In the genomic region with DNA sequence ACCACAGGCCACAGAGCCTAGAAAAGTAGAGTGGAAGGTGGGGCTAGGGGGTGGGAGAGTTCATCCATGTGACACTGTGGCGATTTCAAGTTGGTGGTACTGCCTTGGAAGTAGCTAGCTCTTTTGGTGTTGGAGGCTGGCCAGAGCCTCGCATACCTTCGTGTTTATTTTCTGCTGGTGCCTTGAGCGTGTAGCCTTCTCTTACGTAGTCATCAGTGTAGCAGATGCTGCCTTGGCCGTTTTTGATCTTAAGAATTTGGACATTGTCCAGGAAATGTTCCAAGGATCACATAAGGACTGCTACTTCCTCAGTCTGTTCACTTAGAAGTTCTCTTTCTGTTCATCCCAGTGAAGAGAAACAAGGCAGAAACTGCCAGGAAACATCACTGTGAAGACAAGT, we compare ENCODE assay signal across 14 mouse cellular contexts. TPM values are rescaled to one million over a fixed set of nuclear protein-coding genes. Genes with fewer than 3 reads are reported as not detected.
A peak's percentile ranks its signal among the peaks of the same experiment; 100 is the strongest.
DNase-seq lines count a peak whose midpoint lies in the region; ATAC-seq lines count a peak whose summit lies in the region.
"Had no signal": no experiment of that assay in that cellular context is flagged by ENCODE, and none has a peak within 500 bp of the region (broad histone marks: within the 10 kb centered on the region; RNA-seq: fewer than 3 reads in every experiment).

No protein-coding gene starts in this region.

- H3K27ac ChIP-seq in heart, embryonic 16.5 days (ENCODE audit: low read length), result 0 out of 2 replicates have a peak overlapping the region, but pooled peaks have one; percentile 7
- H3K27ac ChIP-seq in lung, embryonic 16.5 days (ENCODE audit: low read length), result no peak overlapping the region
- H3K27ac ChIP-seq: hindbrain, embryonic 12.5 days; macrophage had no signal

- H3K4me2 ChIP-seq in heart, embryonic 16.5 days (ENCODE audit: low read depth, low read length), result no peak overlapping the region
- no peak overlapping the region for H3K4me2 ChIP-seq in lung, embryonic 16.5 days (ENCODE audit: low read depth, low read length)
- H3K4me2 ChIP-seq: hindbrain, embryonic 12.5 days had no signal

- ATAC-seq in heart, embryonic 16.5 days (replicated peaks; ENCODE audit: extremely low read depth, insufficient read depth, low FRiP score), result 0 out of 2 replicates have a peak, but pooled peaks have one; percentile 41
- ATAC-seq in lung, embryonic 16.5 days (ENCODE audit: low read depth), result 0 out of 2 replicates have a peak, but pooled peaks have one; percentile 43

- WGBS in heart, embryonic 16.5 days, result 31% methylated on average over 6 of the region's 6 CpGs
- WGBS in lung, embryonic 16.5 days, result 32% methylated on average over 6 of the region's 6 CpGs

- peak; percentile 49 for DNase-seq in adrenal gland, postnatal 14 days
- DNase-seq in adrenal gland, postnatal 25 days, result no peak
- no peak for DNase-seq in heart, adult 18-20 months
- DNase-seq in lung, postnatal 25 days (ENCODE audit: low spot score), result no peak
- DNase-seq in skeletal muscle tissue, adult 2 months (ENCODE audit: low read depth, low spot score), result peak; percentile 51
- no peak for DNase-seq in retina, postnatal 1 day
- DNase-seq: cerebellum, adult 8-10 months; spleen, adult 18-20 months had no signal

- H3K36me3 ChIP-seq in heart, embryonic 16.5 days (ENCODE audit: control insufficient read depth, insufficient read depth), result peaks cover 45% of the 10 kb centered on the region
- H3K36me3 ChIP-seq in lung, embryonic 16.5 days (ENCODE audit: control insufficient read depth, insufficient read depth, low read length), result peaks cover 33% of the 10 kb centered on the region

- H3K9ac ChIP-seq in heart, embryonic 16.5 days (ENCODE audit: low read length), result no peak overlapping the region
- H3K9ac ChIP-seq in lung, embryonic 16.5 days (ENCODE audit: low read length), result no peak overlapping the region
- H3K9ac ChIP-seq: hindbrain, embryonic 12.5 days had no signal

- H3K27me3 ChIP-seq in heart, embryonic 16.5 days (ENCODE audit: control insufficient read depth, insufficient read depth, low read length), result no peaks in the 10 kb centered on the region
- no peaks in the 10 kb centered on the region for H3K27me3 ChIP-seq in lung, embryonic 16.5 days (ENCODE audit: control insufficient read depth, insufficient read depth, low read depth, low read length)
- H3K27me3 ChIP-seq: hindbrain, embryonic 12.5 days had no signal

- H3K4me3 ChIP-seq in heart, embryonic 16.5 days (ENCODE audit: low read length), result no peak overlapping the region
- no peak overlapping the region for H3K4me3 ChIP-seq in lung, embryonic 16.5 days (ENCODE audit: low read length)
- H3K4me3 ChIP-seq: hindbrain, embryonic 12.5 days had no signal

- peaks cover 7% of the 10 kb centered on the region; the same call in 1 of the 2 replicates for H3K4me1 ChIP-seq in heart, embryonic 16.5 days (ENCODE audit: control insufficient read depth, insufficient read depth, low read length)
- H3K4me1 ChIP-seq in lung, embryonic 16.5 days (replicated peaks; ENCODE audit: control insufficient read depth, insufficient read depth, low read length), result no peaks in the 10 kb centered on the region

- H3K9me3 ChIP-seq in heart, embryonic 16.5 days (replicated peaks; ENCODE audit: control insufficient read depth, low read length), result no peaks in the 10 kb centered on the region
- no peaks in the 10 kb centered on the region for H3K9me3 ChIP-seq in lung, embryonic 16.5 days (ENCODE audit: control insufficient read depth, low read length)
- H3K9me3 ChIP-seq: G1E; hindbrain, embryonic 12.5 days had no signal

RNA-seq across cellular contexts. Expression of a gene that starts 9.8 kb away (rescaled TPM):
- total RNA-seq in adrenal gland, postnatal 14 days (2021), result 1.4 and 2.3 TPM in 2 replicates
- total RNA-seq in adrenal gland, postnatal 25 days (2021), result 0.52 and 1.3 TPM in 2 replicates
- 12.5 and 15.0 TPM in 2 replicates for polyA plus RNA-seq in heart, embryonic 16.5 days (2015; fragmentation: Nextera tagmentation; extraction: Ambion mirVana)
- 1 to 10 TPM; 1.2 to 2.0 TPM for total RNA-seq in heart, adult 18-20 months (2021)
- 1.8 TPM in 2 replicates for polyA plus RNA-seq in lung, embryonic 16.5 days (2015; fragmentation: Nextera tagmentation; extraction: Ambion mirVana)
- total RNA-seq: neutrophil, adult 5-6 weeks had no signal
- polyA plus RNA-seq: G1E had no signal

RNA-seq across cellular contexts. Expression of a gene that starts 42.1 kb away (rescaled TPM):
- total RNA-seq in adrenal gland, postnatal 14 days (2021), result 65.5 and 67.5 TPM in 2 replicates
- 61.0 and 81.2 TPM in 2 replicates for total RNA-seq in adrenal gland, postnatal 25 days (2021)
- polyA plus RNA-seq in heart, embryonic 16.5 days (2015; fragmentation: Nextera tagmentation; extraction: Ambion mirVana), result 11.5 and 15.1 TPM in 2 replicates
- total RNA-seq in heart, adult 18-20 months (2021), result 10 to 100 TPM; 49.8 to 51.4 TPM
- 11.3 and 12.2 TPM in 2 replicates for polyA plus RNA-seq in lung, embryonic 16.5 days (2015; fragmentation: Nextera tagmentation; extraction: Ambion mirVana)

RNA-seq across cellular contexts. Expression of a gene that starts 45.9 kb away (rescaled TPM):
- total RNA-seq in adrenal gland, postnatal 14 days (2021), result 20.0 and 21.8 TPM in 2 replicates
- 20.9 and 21.5 TPM in 2 replicates for total RNA-seq in adrenal gland, postnatal 25 days (2021)
- 24.3 and 25.6 TPM in 2 replicates for polyA plus RNA-seq in heart, embryonic 16.5 days (2015; fragmentation: Nextera tagmentation; extraction: Ambion mirVana)
- 10 to 100 TPM; 17.6 to 18.7 TPM for total RNA-seq in heart, adult 18-20 months (2021)
- 22.8 and 24.0 TPM in 2 replicates for polyA plus RNA-seq in lung, embryonic 16.5 days (2015; fragmentation: Nextera tagmentation; extraction: Ambion mirVana)

Comparison
In these comparisons a context has a peak if more than half of its experiments do, and no peak if none do; other contexts are left out.
1. DNase-seq: peak in adrenal gland, postnatal 14 days (single experiment) and skeletal muscle tissue, adult 2 months (single experiment); none in adrenal gland, postnatal 25 days (single experiment), heart, adult 18-20 months (0 of 2), lung, postnatal 25 days (single experiment) and retina, postnatal 1 day (single experiment).